In genomic region chr8:84846094-84846721, GRCm38 (mm10) we compare ENCODE assay signal across 8 mouse cellular contexts. TPM values are rescaled to one million over a fixed set of nuclear protein-coding genes. Genes with fewer than 3 reads are reported as not detected.
DNase-seq lines count a peak whose midpoint lies in the region; ATAC-seq and TF ChIP-seq lines count a peak whose summit lies in the region.

No protein-coding gene starts in this region.

- TF ChIP-seq POLR2A in bone marrow macrophage, adult 2 months (IDR thresholded peaks at IDR 0.05; ENCODE audit: borderline replicate concordance, low read depth, low read length) = no peak

- H3K36me3 ChIP-seq in forebrain, embryonic 13.5 days (ENCODE audit: poor library complexity, severe bottlenecking) = peaks cover 40% of the 10 kb centered on the region
- H3K36me3 ChIP-seq in liver, embryonic 11.5 days (ENCODE audit: control insufficient read depth, insufficient read depth, low read length) = peaks cover 46% of the 10 kb centered on the region

- intact Hi-C loops in left cerebral cortex, adult 2 months (cut with DNase I) = no loop called here
- intact Hi-C loops in left cerebral cortex, postnatal 10 days (cut with DNase I) = loop anchor here (5.0 kb wide), 1 partner anchor 56 kb away; the partner anchor contains the start of gene Klf1

- H3K4me3 ChIP-seq in left cerebral cortex, adult 2 months = peak overlapping the region; percentile 100
- peak overlapping the region; percentile 98 for H3K4me3 ChIP-seq in bone marrow macrophage, adult 2 months (ENCODE audit: insufficient read depth, low read length)
- H3K4me3 ChIP-seq in forebrain, embryonic 13.5 days = peak overlapping the region; percentile 91
- peak overlapping the region; percentile 97 for H3K4me3 ChIP-seq in liver, embryonic 11.5 days (ENCODE audit: low read depth, low read length)

- no peak for ATAC-seq in forebrain, embryonic 13.5 days
- peak; percentile 21 for ATAC-seq in liver, embryonic 11.5 days (replicated peaks; ENCODE audit: low FRiP score)

- peak overlapping the region; percentile 91 for H3K4me2 ChIP-seq in forebrain, embryonic 13.5 days
- peak overlapping the region; percentile 95 for H3K4me2 ChIP-seq in liver, embryonic 11.5 days

- peak overlapping the region; percentile 99 for H3K27ac ChIP-seq in left cerebral cortex, adult 2 months
- peak overlapping the region; percentile 77 for H3K27ac ChIP-seq in bone marrow macrophage, adult 2 months (ENCODE audit: insufficient read depth, low read depth, low read length)
- H3K27ac ChIP-seq in forebrain, embryonic 13.5 days = peak overlapping the region; percentile 76
- H3K27ac ChIP-seq in liver, embryonic 11.5 days (ENCODE audit: low read depth, low read length) = peak overlapping the region; percentile 84

- peaks cover 26% of the 10 kb centered on the region for H3K4me1 ChIP-seq in bone marrow macrophage, adult 2 months (ENCODE audit: control insufficient read depth, insufficient read depth, low read length)
- H3K4me1 ChIP-seq in forebrain, embryonic 13.5 days = peaks cover 45% of the 10 kb centered on the region
- peaks cover 33% of the 10 kb centered on the region for H3K4me1 ChIP-seq in liver, embryonic 11.5 days (replicated peaks; ENCODE audit: control insufficient read depth, insufficient read depth, low read length)

- no peak for DNase-seq in left cerebral cortex, adult 2 months (ENCODE audit: extremely low spot score in 1 of 2, low spot score in 2 of 2)
- DNase-seq in left cerebral cortex, postnatal 10 days (ENCODE audit: extremely low spot score in 1 of 2, low spot score in 2 of 2) = no peak
- no peak for DNase-seq in liver, embryonic 11.5 days (ENCODE audit: low spot score)
- no peak for DNase-seq in adrenal gland, adult 2 months
- DNase-seq in thymus, adult 18-20 months = no peak
- no peak for DNase-seq in adrenal gland, postnatal 36 days

- TF ChIP-seq CTCF in left cerebral cortex, adult 2 months (IDR thresholded peaks at IDR 0.05) = no peak
- no peak for TF ChIP-seq CTCF in bone marrow macrophage, adult 2 months (IDR thresholded peaks at IDR 0.05; ENCODE audit: low read depth, low read length)

- no peaks in the 10 kb centered on the region for H3K9me3 ChIP-seq in forebrain, embryonic 13.5 days (replicated peaks)
- no peaks in the 10 kb centered on the region for H3K9me3 ChIP-seq in liver, embryonic 11.5 days (ENCODE audit: control insufficient read depth, low read length)

- peak overlapping the region; percentile 97 for H3K9ac ChIP-seq in forebrain, embryonic 13.5 days
- peak overlapping the region; percentile 98 for H3K9ac ChIP-seq in liver, embryonic 11.5 days (ENCODE audit: low read depth, low read length)

- 1% methylated on average over 30 of the region's 30 CpGs for WGBS in forebrain, embryonic 13.5 days
- WGBS in liver, embryonic 11.5 days = 1% methylated on average over 30 of the region's 30 CpGs

- no peaks in the 10 kb centered on the region for H3K27me3 ChIP-seq in forebrain, embryonic 13.5 days
- no peaks in the 10 kb centered on the region for H3K27me3 ChIP-seq in liver, embryonic 11.5 days (replicated peaks; ENCODE audit: control insufficient read depth, insufficient read depth, low read length)

RNA-seq across cellular contexts. Expression of gene Calr, which starts 0.5 kb away (rescaled TPM):
- total RNA-seq in left cerebral cortex, adult 2 months (2021) = 100 to 1,000 TPM; 459 to 496 TPM
- 100 to 1,000 TPM; 455 to 481 TPM for total RNA-seq in left cerebral cortex, postnatal 10 days (2021)
- polyA plus RNA-seq in bone marrow macrophage, adult 2 months (2012; ENCODE audit: insufficient read depth, insufficient read length, missing spikeins) = 674 and 696 TPM in 2 replicates
- polyA plus RNA-seq in forebrain, embryonic 13.5 days (2015; fragmentation: Nextera tagmentation; extraction: Ambion mirVana) = 549 and 569 TPM in 2 replicates
- 860 and 893 TPM in 2 replicates for polyA plus RNA-seq in liver, embryonic 11.5 days (2014; fragmentation: Nextera tagmentation; extraction: Ambion mirVana)
- total RNA-seq in adrenal gland, adult 2 months (2021) = 100 to 1,000 TPM; 684 to 730 TPM
- polyA plus RNA-seq in adrenal gland, adult 2 months (2012; rRNA removed) = 88.2 and 91.2 TPM in 2 replicates
- 100 to 1,000 TPM; 569 to 727 TPM for total RNA-seq in adrenal gland, postnatal 36 days (2021)

RNA-seq across cellular contexts. Expression of gene Rad23a, which starts 5.7 kb away (rescaled TPM):
- 10 to 100 TPM; 77.7 to 77.8 TPM for total RNA-seq in left cerebral cortex, adult 2 months (2021)
- 10 to 100 TPM; 57.0 to 60.1 TPM for total RNA-seq in left cerebral cortex, postnatal 10 days (2021)
- polyA plus RNA-seq in bone marrow macrophage, adult 2 months (2012; ENCODE audit: insufficient read depth, insufficient read length, missing spikeins) = 49.1 and 54.0 TPM in 2 replicates
- 93.9 and 114 TPM in 2 replicates for polyA plus RNA-seq in forebrain, embryonic 13.5 days (2015; fragmentation: Nextera tagmentation; extraction: Ambion mirVana)
- polyA plus RNA-seq in liver, embryonic 11.5 days (2014; fragmentation: Nextera tagmentation; extraction: Ambion mirVana) = 188 and 191 TPM in 2 replicates
- 100 to 1,000 TPM; 122 to 141 TPM for total RNA-seq in adrenal gland, adult 2 months (2021)
- polyA plus RNA-seq in adrenal gland, adult 2 months (2012; rRNA removed) = 128 and 131 TPM in 2 replicates
- 100 to 1,000 TPM; 116 to 119 TPM for total RNA-seq in adrenal gland, postnatal 36 days (2021)

RNA-seq across cellular contexts. Expression of gene Farsa, which starts 10.6 kb away (rescaled TPM):
- total RNA-seq in left cerebral cortex, adult 2 months (2021) = 10 to 100 TPM; 49.8 to 50.1 TPM
- total RNA-seq in left cerebral cortex, postnatal 10 days (2021) = 10 to 100 TPM; 59.5 to 65.8 TPM
- 23.1 and 30.5 TPM in 2 replicates for polyA plus RNA-seq in bone marrow macrophage, adult 2 months (2012; ENCODE audit: insufficient read depth, insufficient read length, missing spikeins)
- 123 and 127 TPM in 2 replicates for polyA plus RNA-seq in forebrain, embryonic 13.5 days (2015; fragmentation: Nextera tagmentation; extraction: Ambion mirVana)
- 130 TPM in 2 replicates for polyA plus RNA-seq in liver, embryonic 11.5 days (2014; fragmentation: Nextera tagmentation; extraction: Ambion mirVana)
- total RNA-seq in adrenal gland, adult 2 months (2021) = 10 to 100 TPM; 61.6 to 69.3 TPM
- polyA plus RNA-seq in adrenal gland, adult 2 months (2012; rRNA removed) = 45.3 and 51.4 TPM in 2 replicates
- 10 to 100 TPM; 62.1 to 69.2 TPM for total RNA-seq in adrenal gland, postnatal 36 days (2021)

RNA-seq across cellular contexts. Expression of gene Gadd45gip1, which starts 14.9 kb away (rescaled TPM):
- total RNA-seq in left cerebral cortex, adult 2 months (2021) = 10 to 100 TPM; 23.9 to 25.8 TPM
- total RNA-seq in left cerebral cortex, postnatal 10 days (2021) = 10 to 100 TPM; 20.6 to 21.3 TPM
- 12.7 and 13.9 TPM in 2 replicates for polyA plus RNA-seq in bone marrow macrophage, adult 2 months (2012; ENCODE audit: insufficient read depth, insufficient read length, missing spikeins)
- 42.6 and 47.0 TPM in 2 replicates for polyA plus RNA-seq in forebrain, embryonic 13.5 days (2015; fragmentation: Nextera tagmentation; extraction: Ambion mirVana)
- polyA plus RNA-seq in liver, embryonic 11.5 days (2014; fragmentation: Nextera tagmentation; extraction: Ambion mirVana) = 87.8 and 90.6 TPM in 2 replicates
- 10 to 100 TPM; 72.6 to 74.9 TPM for total RNA-seq in adrenal gland, adult 2 months (2021)
- 141 and 196 TPM in 2 replicates for polyA plus RNA-seq in adrenal gland, adult 2 months (2012; rRNA removed)
- total RNA-seq in adrenal gland, postnatal 36 days (2021) = 10 to 100 TPM; 63.3 to 70.5 TPM

RNA-seq across cellular contexts. Expression of gene Dand5, which starts 23.6 kb away (rescaled TPM):
- total RNA-seq in left cerebral cortex, adult 2 months (2021) = 10 to 100 TPM in 1 of 2 experiments, 1 to 10 TPM in 1; 9.7 to 11.1 TPM
- total RNA-seq in left cerebral cortex, postnatal 10 days (2021) = 1 to 10 TPM; 7.4 to 8.3 TPM
- polyA plus RNA-seq in bone marrow macrophage, adult 2 months (2012; ENCODE audit: insufficient read depth, insufficient read length, missing spikeins) = 3.3 and 5.4 TPM in 2 replicates
- 7.3 and 8.2 TPM in 2 replicates for polyA plus RNA-seq in forebrain, embryonic 13.5 days (2015; fragmentation: Nextera tagmentation; extraction: Ambion mirVana)
- 4.5 and 4.9 TPM in 2 replicates for polyA plus RNA-seq in liver, embryonic 11.5 days (2014; fragmentation: Nextera tagmentation; extraction: Ambion mirVana)
- total RNA-seq in adrenal gland, adult 2 months (2021) = 10 to 100 TPM; 11.5 to 12.2 TPM
- 5.1 and 7.0 TPM in 2 replicates for polyA plus RNA-seq in adrenal gland, adult 2 months (2012; rRNA removed)
- total RNA-seq in adrenal gland, postnatal 36 days (2021) = 1 to 10 TPM; 9.1 to 10.0 TPM
